In genomic region chr6:49322056-49322455, GRCm38 (mm10) we compare ENCODE assay signal across 21 mouse cellular contexts. TPM values are rescaled to one million over a fixed set of nuclear protein-coding genes. Genes with fewer than 3 reads are reported as not detected.
DNase-seq lines count a peak whose midpoint lies in the region; ATAC-seq lines count a peak whose summit lies in the region.
"Had no signal": no experiment of that assay in that cellular context is flagged by ENCODE, and none has a peak within 500 bp of the region (broad histone marks: within the 10 kb centered on the region; RNA-seq: fewer than 3 reads in every experiment).

No protein-coding gene starts in this region.

- no peak overlapping the region for H3K4me2 ChIP-seq in limb, embryonic 13.5 days (replicated peaks)
- H3K4me2 ChIP-seq: heart, embryonic 12.5 days; hindbrain, embryonic 12.5 days; liver, embryonic 13.5 days had no signal

- peak; percentile 10; the same call in 1 of the 2 replicates for ATAC-seq in frontal cortex, adult (ENCODE audit: low TSS enrichment)
- ATAC-seq in limb, embryonic 13.5 days (ENCODE audit: low FRiP score, low read depth) = no peak
- ATAC-seq: midbrain, embryonic 16.5 days had no signal

- H3K27me3 ChIP-seq in limb, embryonic 13.5 days = no peaks in the 10 kb centered on the region
- H3K27me3 ChIP-seq in limb, embryonic 10.5 days (ENCODE audit: low read depth, poor library complexity, severe bottlenecking) = no peaks in the 10 kb centered on the region
- H3K27me3 ChIP-seq: heart, embryonic 12.5 days; hindbrain, embryonic 12.5 days; liver, embryonic 13.5 days had no signal

- 0 out of 2 replicates have a peak overlapping the region, but pooled peaks have one; percentile 29 for H3K27ac ChIP-seq in limb, embryonic 13.5 days
- no peak overlapping the region for H3K27ac ChIP-seq in limb, embryonic 10.5 days
- H3K27ac ChIP-seq: gastrocnemius, adult 2 months; hindbrain, embryonic 12.5 days; layer of hippocampus, adult 2 months; liver, embryonic 13.5 days; macrophage had no signal

- H3K9me3 ChIP-seq in limb, embryonic 13.5 days = no peaks in the 10 kb centered on the region
- no peaks in the 10 kb centered on the region for H3K9me3 ChIP-seq in limb, embryonic 10.5 days (replicated peaks)
- H3K9me3 ChIP-seq: heart, embryonic 12.5 days; hindbrain, embryonic 12.5 days; liver, embryonic 13.5 days had no signal

- H3K4me1 ChIP-seq in limb, embryonic 13.5 days = peaks cover 12% of the 10 kb centered on the region; the same call in 1 of the 2 replicates
- H3K4me1 ChIP-seq in limb, embryonic 10.5 days = 0 out of 2 replicates have a peak, but pooled peaks cover 9% of the 10 kb centered on the region

- no peak overlapping the region for H3K9ac ChIP-seq in limb, embryonic 13.5 days
- H3K9ac ChIP-seq: heart, embryonic 12.5 days; hindbrain, embryonic 12.5 days; liver, embryonic 13.5 days had no signal

- no peaks in the 10 kb centered on the region for H3K36me3 ChIP-seq in limb, embryonic 13.5 days
- H3K36me3 ChIP-seq in limb, embryonic 10.5 days = no peaks in the 10 kb centered on the region
- H3K36me3 ChIP-seq: heart, embryonic 12.5 days; hindbrain, embryonic 12.5 days; liver, embryonic 13.5 days had no signal

- DNase-seq in frontal cortex, postnatal 25 days (ENCODE audit: low spot score in 2 of 2) = no peak
- DNase-seq in limb, embryonic 10.5 days (ENCODE audit: low spot score) = no peak
- DNase-seq in 3T3-L1 (ENCODE audit: low read depth, low spot score) = peak; percentile 56
- peak; percentile 9 for DNase-seq in induced T-regulatory cell, adult 2 months (ENCODE audit: low read depth)
- DNase-seq in heart, adult 18-20 months = no peak
- DNase-seq: adrenal gland, adult 2 months; cerebellum, adult 11-12 months; cerebellum, postnatal 10 days; gastrocnemius, adult 2 months; kidney, postnatal 25 days; liver, embryonic 13.5 days; lung, adult 2 months; thymus, adult 2 months; thymus, postnatal 4 days had no signal

- no peak overlapping the region for H3K4me3 ChIP-seq in limb, embryonic 13.5 days
- H3K4me3 ChIP-seq in limb, embryonic 10.5 days = no peak overlapping the region
- H3K4me3 ChIP-seq: gastrocnemius, adult 2 months; heart, embryonic 12.5 days; hindbrain, embryonic 12.5 days; layer of hippocampus, adult 2 months; liver, embryonic 13.5 days had no signal

RNA-seq across cellular contexts. Expression of gene Ccdc126, which starts 3.0 kb away (rescaled TPM):
- 9.8 and 10.1 TPM in 2 replicates for polyA plus RNA-seq in limb, embryonic 13.5 days (2015; fragmentation: Nextera tagmentation; extraction: Ambion mirVana)
- polyA plus RNA-seq in limb, embryonic 10.5 days (2016; fragmentation: Nextera tagmentation; extraction: Ambion mirVana) = 4.3 and 5.2 TPM in 2 replicates
- 1 to 10 TPM; 5.2 TPM for total RNA-seq in heart, adult 18-20 months (2021)

RNA-seq across cellular contexts. Expression of gene Fam221a, which starts 45.5 kb away (rescaled TPM):
- 11.1 and 11.5 TPM in 2 replicates for polyA plus RNA-seq in limb, embryonic 13.5 days (2015; fragmentation: Nextera tagmentation; extraction: Ambion mirVana)
- 3.9 and 4.6 TPM in 2 replicates for polyA plus RNA-seq in limb, embryonic 10.5 days (2016; fragmentation: Nextera tagmentation; extraction: Ambion mirVana)
- under 1 TPM in 1 of 2 experiments, not detected in 1; 0.77 TPM for total RNA-seq in heart, adult 18-20 months (2021)

RNA-seq across cellular contexts. Expression of gene Tra2a, which starts 58.2 kb away (rescaled TPM):
- 131 and 132 TPM in 2 replicates for polyA plus RNA-seq in limb, embryonic 13.5 days (2015; fragmentation: Nextera tagmentation; extraction: Ambion mirVana)
- 126 and 128 TPM in 2 replicates for polyA plus RNA-seq in limb, embryonic 10.5 days (2016; fragmentation: Nextera tagmentation; extraction: Ambion mirVana)
- total RNA-seq in heart, adult 18-20 months (2021) = 10 to 100 TPM; 26.2 to 29.9 TPM

Comparison
In these comparisons a context has a peak if more than half of its experiments do, and no peak if none do; other contexts are left out.
1. DNase-seq: peak in 3T3-L1 (single experiment) and induced T-regulatory cell, adult 2 months (single experiment); none in frontal cortex, postnatal 25 days (0 of 2), limb, embryonic 10.5 days (single experiment) and heart, adult 18-20 months (0 of 2).